Comparison of ENCODE assay signal across 13 mouse cellular contexts in genomic region chr14:36328258-36328891, GRCm38 (mm10).
"Had no signal": no experiment of that assay in that cellular context is flagged by ENCODE, and none has a peak within 500 bp of the region (broad histone marks: within the 10 kb centered on the region; RNA-seq: fewer than 3 reads in every experiment).

No protein-coding gene starts in this region.

- H3K9me3 ChIP-seq: limb, embryonic 13.5 days; midbrain, embryonic 12.5 days; neural tube, embryonic 15.5 days had no signal

- H3K27me3 ChIP-seq: limb, embryonic 13.5 days; midbrain, embryonic 12.5 days; neural tube, embryonic 15.5 days had no signal

- H3K27ac ChIP-seq: limb, embryonic 13.5 days; liver, embryonic 14.5 days; midbrain, embryonic 12.5 days; neural tube, embryonic 15.5 days; stomach, postnatal 0 days had no signal

- H3K36me3 ChIP-seq: limb, embryonic 13.5 days; midbrain, embryonic 12.5 days; neural tube, embryonic 15.5 days had no signal

- H3K4me3 ChIP-seq: limb, embryonic 13.5 days; midbrain, embryonic 12.5 days; myocyte; neural tube, embryonic 15.5 days had no signal

- ATAC-seq: intestine, postnatal 0 days had no signal

- H3K4me2 ChIP-seq: limb, embryonic 13.5 days; midbrain, embryonic 12.5 days; neural tube, embryonic 15.5 days had no signal

- H3K4me1 ChIP-seq: limb, embryonic 13.5 days; midbrain, embryonic 12.5 days; neural tube, embryonic 15.5 days had no signal

- DNase-seq: kidney, adult 8-10 months; kidney, postnatal 25 days; layer of hippocampus, postnatal 36 days; lung, adult 18-20 months; lung, postnatal 4 days; thymus, postnatal 4 days had no signal

- H3K9ac ChIP-seq: limb, embryonic 13.5 days; liver, embryonic 14.5 days; midbrain, embryonic 12.5 days; neural tube, embryonic 15.5 days had no signal
